Mouse (Mus musculus): ENCODE measurements around the gene Nutm2. TPM values are rescaled to one million over a fixed set of nuclear protein-coding genes. Genes with fewer than 3 reads are reported as not detected.
A peak's percentile ranks its signal among the peaks of the same experiment; 100 is the strongest.
"Not testable (repeated sequence)": the region's sequence is repeated elsewhere in the genome, so short reads cannot be mapped to it uniquely, and the experiment has no call there.

The Nutm2 gene
- polyA plus RNA-seq (2014; fragmentation: Nextera tagmentation; extraction: Ambion mirVana), result not detected in 2 replicates

- Histone ChIP-seq H3K27me3 (ENCODE audit: control insufficient read depth, insufficient read depth, low read length) (no peaks in the 10 kb centered on the region), H3K4me3 (ENCODE audit: low read depth, low read length) (no peak within 1 kb of the TSS), H3K36me3 (ENCODE audit: control insufficient read depth, insufficient read depth, low read length) (no peaks in the 10 kb centered on the region), H3K9ac (ENCODE audit: low read length) (no peak within 1 kb of the TSS), H3K4me2 (no peak within 1 kb of the TSS), H3K27ac (ENCODE audit: low read depth, low read length) (no peak within 1 kb of the TSS), H3K9me3 (ENCODE audit: control insufficient read depth, low read length) (no peaks in the 10 kb centered on the region), H3K4me1 (ENCODE audit: control insufficient read depth, insufficient read depth, low read length) (no peaks in the 10 kb centered on the region)
- WGBS, result 88% methylated on average over 4 of the region's 4 CpGs
- no peak for ATAC-seq (ENCODE audit: low FRiP score)
- DNase-seq (ENCODE audit: low spot score, missing footprints), result no peak
Measured at GRCm38 (mm10) chr13:50467007-50467406, at the start of gene Nutm2. Gene Nutm2, plus strand, starts transcription at chr13:50467307.

GRCm38 (mm10) chr13:50417389-50418183 lies 49.5 kb upstream of the Nutm2 start, which contains the start of gene Fbxw17:
Gene Fbxw17, plus strand, starts transcription at chr13:50417864.
- H3K4me2 ChIP-seq, result peak within 1 kb of the TSS; percentile 62
- no peaks in the 10 kb centered on the region for H3K9me3 ChIP-seq (ENCODE audit: control insufficient read depth, low read length)
- 13% methylated on average over 35 of the region's 35 CpGs for WGBS
- DNase-seq (ENCODE audit: low spot score, missing footprints), result peak; percentile 94
- peaks cover 3% of the 10 kb centered on the region; the same call in 1 of the 2 replicates for H3K4me1 ChIP-seq (ENCODE audit: control insufficient read depth, insufficient read depth, low read length)
- peak within 1 kb of the TSS; percentile 75 for H3K4me3 ChIP-seq (ENCODE audit: low read depth, low read length)
- no peaks in the 10 kb centered on the region; the same call in 1 of the 2 replicates for H3K36me3 ChIP-seq (ENCODE audit: control insufficient read depth, insufficient read depth, low read length)
- no peaks in the 10 kb centered on the region for H3K27me3 ChIP-seq (ENCODE audit: control insufficient read depth, insufficient read depth, low read length)
- H3K9ac ChIP-seq (ENCODE audit: low read length), result peak within 1 kb of the TSS; percentile 85
- ATAC-seq (ENCODE audit: low FRiP score), result peak; percentile 98
- H3K27ac ChIP-seq (ENCODE audit: low read depth, low read length), result peak within 1 kb of the TSS; percentile 40; the same call in 1 of the 2 replicates

GRCm38 (mm10) chr13:50418421-50418820 lies 48.7 kb upstream of the Nutm2 start:
- peaks cover 3% of the 10 kb centered on the region; the same call in 1 of the 2 replicates for H3K4me1 ChIP-seq (ENCODE audit: control insufficient read depth, insufficient read depth, low read length)
- ATAC-seq (ENCODE audit: low FRiP score), result no peak

GRCm38 (mm10) chr13:50423625-50424209 lies 43.4 kb upstream of the Nutm2 start:
- Histone ChIP-seq H3K4me2 (no peak overlapping the region), H3K9me3 (ENCODE audit: control insufficient read depth, low read length) (no peaks in the 10 kb centered on the region), H3K9ac (ENCODE audit: low read length) (no peak overlapping the region), H3K4me3 (ENCODE audit: low read depth, low read length) (no peak overlapping the region), H3K27ac (ENCODE audit: low read depth, low read length) (no peak overlapping the region), H3K4me1 (ENCODE audit: control insufficient read depth, insufficient read depth, low read length) (no peaks in the 10 kb centered on the region; the same call in 1 of the 2 replicates), H3K27me3 (ENCODE audit: control insufficient read depth, insufficient read depth, low read length) (no peaks in the 10 kb centered on the region), H3K36me3 (ENCODE audit: control insufficient read depth, insufficient read depth, low read length) (peaks cover 17% of the 10 kb centered on the region)
- 91% methylated on average over 8 of the region's 8 CpGs for WGBS
- ATAC-seq (ENCODE audit: low FRiP score) (no peak), DNase-seq (ENCODE audit: low spot score, missing footprints) (no peak)

More at GRCm38 (mm10) chr13:50418421-50418820, 48.7 kb upstream of the Nutm2 start:
- H3K27ac ChIP-seq (ENCODE audit: low read depth, low read length), result no peak overlapping the region
- DNase-seq (ENCODE audit: low spot score, missing footprints), result peak; percentile 84
- peak overlapping the region; percentile 75 for H3K4me3 ChIP-seq (ENCODE audit: low read depth, low read length)
- H3K4me2 ChIP-seq, result peak overlapping the region; percentile 62
- no peaks in the 10 kb centered on the region; the same call in 1 of the 2 replicates for H3K36me3 ChIP-seq (ENCODE audit: control insufficient read depth, insufficient read depth, low read length)
- WGBS, result 53% methylated on average over 3 of the region's 3 CpGs
- peak overlapping the region; percentile 85 for H3K9ac ChIP-seq (ENCODE audit: low read length)
- H3K27me3 ChIP-seq (ENCODE audit: control insufficient read depth, insufficient read depth, low read length), result no peaks in the 10 kb centered on the region
- H3K9me3 ChIP-seq (ENCODE audit: control insufficient read depth, low read length), result no peaks in the 10 kb centered on the region

GRCm38 (mm10) chr13:50424517-50424916 lies 42.6 kb upstream of the Nutm2 start:
- no peak for ATAC-seq (ENCODE audit: low FRiP score)
- Histone ChIP-seq H3K36me3 (ENCODE audit: control insufficient read depth, insufficient read depth, low read length) (peaks cover 17% of the 10 kb centered on the region), H3K27me3 (ENCODE audit: control insufficient read depth, insufficient read depth, low read length) (no peaks in the 10 kb centered on the region), H3K9me3 (ENCODE audit: control insufficient read depth, low read length) (no peaks in the 10 kb centered on the region), H3K9ac (ENCODE audit: low read length) (no peak overlapping the region), H3K4me3 (ENCODE audit: low read depth, low read length) (no peak overlapping the region), H3K4me1 (ENCODE audit: control insufficient read depth, insufficient read depth, low read length) (no peaks in the 10 kb centered on the region), H3K27ac (ENCODE audit: low read depth, low read length) (no peak overlapping the region), H3K4me2 (no peak overlapping the region)
- WGBS, result 87% methylated on average over 2 of the region's 2 CpGs
- peak; percentile 59 for DNase-seq (ENCODE audit: low spot score, missing footprints)

- Histone ChIP-seq H3K4me1 (ENCODE audit: control insufficient read depth, insufficient read depth, low read length) (no peaks in the 10 kb centered on the region), H3K27me3 (ENCODE audit: control insufficient read depth, insufficient read depth, low read length) (no peaks in the 10 kb centered on the region), H3K4me2 (no peak overlapping the region), H3K27ac (ENCODE audit: low read depth, low read length) (no peak overlapping the region), H3K4me3 (ENCODE audit: low read depth, low read length) (no peak overlapping the region), H3K36me3 (ENCODE audit: control insufficient read depth, insufficient read depth, low read length) (peaks cover 17% of the 10 kb centered on the region), H3K9ac (ENCODE audit: low read length) (no peak overlapping the region), H3K9me3 (ENCODE audit: control insufficient read depth, low read length) (no peaks in the 10 kb centered on the region)
- WGBS, result 92% methylated on average over 4 of the region's 4 CpGs
- DNase-seq (ENCODE audit: low spot score, missing footprints) (no peak), ATAC-seq (ENCODE audit: low FRiP score) (no peak)
Measured at GRCm38 (mm10) chr13:50426686-50427085, 40.4 kb upstream of the Nutm2 start.

GRCm38 (mm10) chr13:50443812-50444211 lies 23.3 kb upstream of the Nutm2 start, which contains the start of gene Gm47429:
Gene Gm47429, minus strand, starts transcription at chr13:50443912.
- DNase-seq (ENCODE audit: low spot score, missing footprints) (no peak), ATAC-seq (ENCODE audit: low FRiP score) (no peak)
- H3K36me3 ChIP-seq (ENCODE audit: control insufficient read depth, insufficient read depth, low read length), result no peaks in the 10 kb centered on the region
- no peak within 1 kb of the TSS for H3K4me3 ChIP-seq (ENCODE audit: low read depth, low read length)
- no peak within 1 kb of the TSS for H3K4me2 ChIP-seq
- no peaks in the 10 kb centered on the region for H3K4me1 ChIP-seq (ENCODE audit: control insufficient read depth, insufficient read depth, low read length)
- H3K27ac ChIP-seq (ENCODE audit: low read depth, low read length), result no peak within 1 kb of the TSS
- no peaks in the 10 kb centered on the region for H3K9me3 ChIP-seq (ENCODE audit: control insufficient read depth, low read length)
- 84% methylated on average over 2 of the region's 2 CpGs for WGBS
- no peak within 1 kb of the TSS for H3K9ac ChIP-seq (ENCODE audit: low read length)
- no peaks in the 10 kb centered on the region for H3K27me3 ChIP-seq (ENCODE audit: control insufficient read depth, insufficient read depth, low read length)

- Histone ChIP-seq H3K4me1 (ENCODE audit: control insufficient read depth, insufficient read depth, low read length) (no peaks in the 10 kb centered on the region), H3K27ac (ENCODE audit: low read depth, low read length) (no peak overlapping the region), H3K36me3 (ENCODE audit: control insufficient read depth, insufficient read depth, low read length) (no peaks in the 10 kb centered on the region), H3K9ac (ENCODE audit: low read length) (no peak overlapping the region), H3K27me3 (ENCODE audit: control insufficient read depth, insufficient read depth, low read length) (no peaks in the 10 kb centered on the region), H3K4me2 (no peak overlapping the region), H3K4me3 (ENCODE audit: low read depth, low read length) (no peak overlapping the region), H3K9me3 (ENCODE audit: control insufficient read depth, low read length) (no peaks in the 10 kb centered on the region)
- DNase-seq (ENCODE audit: low spot score, missing footprints), result no peak
- 79% methylated on average over 4 of the region's 4 CpGs for WGBS
- ATAC-seq (ENCODE audit: low FRiP score), result no peak
Measured at GRCm38 (mm10) chr13:50445261-50445660, 21.8 kb upstream of the Nutm2 start.

GRCm38 (mm10) chr13:50452266-50452665 lies 14.8 kb upstream of the Nutm2 start:
- H3K4me2 ChIP-seq; H3K27ac ChIP-seq (ENCODE audit: low read depth, low read length); H3K4me1 ChIP-seq (ENCODE audit: control insufficient read depth, insufficient read depth, low read length); H3K9me3 ChIP-seq (ENCODE audit: control insufficient read depth, low read length); H3K9ac ChIP-seq (ENCODE audit: low read length); ATAC-seq (ENCODE audit: low FRiP score); DNase-seq (ENCODE audit: low spot score, missing footprints); H3K36me3 ChIP-seq (ENCODE audit: control insufficient read depth, insufficient read depth, low read length); H3K27me3 ChIP-seq (ENCODE audit: control insufficient read depth, insufficient read depth, low read length); H3K4me3 ChIP-seq (ENCODE audit: low read depth, low read length): not testable (repeated sequence)
- 79% methylated on average over 9 of the region's 9 CpGs for WGBS

Data from midbrain, embryonic 11.5 days (tissue).